Mouse (Mus musculus) limb, embryonic 11.5 days (tissue): ENCODE data around the gene Pcyt1a. TPM values are rescaled to one million over a fixed set of nuclear protein-coding genes. Genes with fewer than 3 reads are reported as not detected.

Source experiments
- ATAC-seq: fragments of 200-750 bp; cut with Nextera tagmentation; 2 replicates; pipeline ENCODE4 v1.8.0; 2017; ENCODE audit warnings: low read depth; ENCODE audit not compliant: insufficient number of reproducible peaks, low FRiP score, low TSS enrichment
- DNase-seq: peaks from one replicate; pipeline ENCODE4 v3.0.0-alpha.2; 2015; ENCODE audit warnings: low spot score
- H3K27ac ChIP-seq: fragments of 300-500 bp; sonication (generic); replicated peaks from 2 replicates; pipeline ENCODE4 v1.5.1; 2014; ENCODE audit warnings: low read depth, mild to moderate bottlenecking, low read length
- H3K27me3 ChIP-seq: fragments of 300-500 bp; sonication (generic); 2 replicates; pipeline ENCODE4 v1.6.1; 2014; ENCODE audit warnings: mild to moderate bottlenecking, low read length, mixed read lengths; ENCODE audit not compliant: control insufficient read depth, insufficient read depth
- H3K36me3 ChIP-seq: fragments of 300-500 bp; sonication (generic); 2 replicates; pipeline ENCODE4 v1.6.1; 2014; ENCODE audit warnings: mild to moderate bottlenecking, low read length, moderate library complexity, mixed read lengths; ENCODE audit not compliant: control insufficient read depth, insufficient read depth
- H3K4me1 ChIP-seq: fragments of 300-500 bp; sonication (generic); 2 replicates; pipeline ENCODE4 v1.6.1; 2014; ENCODE audit warnings: low read length, mixed read lengths; ENCODE audit not compliant: control insufficient read depth, insufficient read depth
- H3K4me2 ChIP-seq: fragments of 300-500 bp; sonication (generic); 2 replicates; pipeline ENCODE4 v1.6.1; 2014; ENCODE audit warnings: low read depth, mild to moderate bottlenecking, moderate library complexity; ENCODE audit not compliant: severe bottlenecking
- H3K4me3 ChIP-seq: fragments of 300-500 bp; sonication (generic); 2 replicates; pipeline ENCODE4 v1.5.1; 2014; ENCODE audit warnings: low read depth, low read length
- H3K9ac ChIP-seq: fragments of 300-500 bp; sonication (generic); 2 replicates; pipeline ENCODE4 v1.6.1; 2014; ENCODE audit warnings: mild to moderate bottlenecking, low read length
- H3K9me3 ChIP-seq: fragments of 300-500 bp; sonication (generic); 2 replicates; pipeline ENCODE4 v1.6.1; 2016; ENCODE audit warnings: low read length; ENCODE audit not compliant: control insufficient read depth
- WGBS: fragments of 180-500 bp; shearing (Covaris S2); extraction: QIAGEN DNeasy Blood & Tissue Kit; methylation state at CpG from one replicate; pipeline ENCODE4 v1.1.7; 2014; 5-methylcytosine and 5-hydroxymethylcytosine counted together
- polyA plus RNA-seq: library from polyadenylated mRNA; unstranded; fragments of >200 nt; fragmentation: Nextera tagmentation; extraction: Ambion mirVana; gene quantifications from 2 replicates; pipeline ENCODE4 v1.2.1, GENCODE M21; 2014

The Pcyt1a gene
- polyA plus RNA-seq, 1 experiment from 2014 or later: 37.0 TPM

- Histone ChIP-seq H3K27me3 (no peaks in the 10 kb centered on the region), H3K27ac (no peak overlapping the region), H3K9ac (no peak overlapping the region), H3K4me1 (no peaks in the 10 kb centered on the region), H3K4me2 (no peak overlapping the region), H3K9me3 (no peaks in the 10 kb centered on the region), H3K4me3 (no peak overlapping the region), H3K36me3 (no peaks in the 10 kb centered on the region)
- ATAC-seq (no peak), DNase-seq (no peak)
- WGBS: 77% methylated on average over 6 of the region's 6 CpGs
These were observed 92.0 kb downstream of the Pcyt1a start for GRCm38 (mm10) chr16:32522578-32523194.

DNA sequence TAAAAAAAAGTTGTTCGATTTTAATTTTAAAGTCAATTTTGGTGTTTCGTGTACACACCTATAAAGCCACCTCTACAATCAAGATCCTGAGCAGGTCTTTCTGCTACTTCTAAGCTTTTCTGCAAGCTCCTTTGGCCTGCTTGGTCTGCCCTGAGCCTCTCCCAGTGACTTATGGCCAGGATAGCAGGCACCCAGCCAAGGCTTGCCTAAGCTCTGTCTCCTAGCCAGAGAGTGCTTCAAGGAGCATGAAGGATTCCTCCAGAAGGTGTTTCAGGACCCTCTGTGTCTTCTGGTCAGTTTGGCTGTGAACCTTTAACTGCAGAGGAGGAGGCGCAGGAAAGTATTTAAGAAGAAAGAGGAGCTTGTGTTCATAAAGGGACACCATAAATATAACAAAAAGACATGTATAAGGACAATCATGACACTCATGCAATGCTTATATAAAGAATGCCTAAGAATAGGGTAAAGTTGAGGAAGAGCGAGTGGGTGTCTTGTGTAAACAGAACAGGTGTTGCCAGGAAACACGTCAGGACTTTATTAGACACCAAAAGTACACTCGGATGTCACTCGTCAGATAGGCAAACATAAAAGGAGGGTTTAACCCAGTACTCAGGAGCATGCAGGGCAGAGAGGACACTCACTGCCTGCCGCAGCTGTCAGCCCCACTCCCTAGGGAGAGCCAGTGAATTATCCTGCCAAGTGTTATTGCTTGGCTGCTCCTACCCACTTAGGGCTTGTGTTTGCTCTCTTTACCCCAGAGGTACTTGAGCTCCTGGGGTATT, 92.9 kb downstream of the Pcyt1a start:
- no peak overlapping the region for H3K27ac ChIP-seq
- H3K9ac ChIP-seq: no peak overlapping the region
- H3K4me3 ChIP-seq: no peak overlapping the region
- H3K27me3 ChIP-seq: no peaks in the 10 kb centered on the region
- no peaks in the 10 kb centered on the region for H3K36me3 ChIP-seq
- WGBS: 70% methylated on average over 8 of the region's 8 CpGs
- H3K9me3 ChIP-seq: no peaks in the 10 kb centered on the region
- ATAC-seq (no peak), DNase-seq (no peak)
- H3K4me1 ChIP-seq: no peaks in the 10 kb centered on the region
- H3K4me2 ChIP-seq: no peak overlapping the region

DNA sequence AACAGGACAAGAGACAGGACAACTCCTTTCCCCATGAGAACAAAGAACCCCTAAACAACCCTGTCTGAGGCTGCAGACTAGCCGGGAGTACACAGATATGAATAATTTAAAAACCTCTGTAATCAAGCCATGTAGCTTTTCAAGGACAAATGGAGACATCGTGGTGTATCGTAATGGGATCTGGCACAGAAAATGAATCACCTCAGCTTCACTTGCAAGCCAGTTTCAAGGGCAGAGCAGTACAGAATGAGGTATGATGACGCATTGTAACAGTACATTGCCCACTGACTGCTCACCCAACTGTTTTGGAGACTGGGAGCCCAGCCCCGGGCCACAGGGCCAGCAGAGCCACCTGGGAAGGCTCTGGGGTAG, 93.5 kb downstream of the Pcyt1a start:
- Histone ChIP-seq H3K27me3 (no peaks in the 10 kb centered on the region), H3K27ac (no peak overlapping the region), H3K9me3 (no peaks in the 10 kb centered on the region), H3K9ac (no peak overlapping the region), H3K4me2 (no peak overlapping the region), H3K4me1 (no peaks in the 10 kb centered on the region), H3K36me3 (no peaks in the 10 kb centered on the region), H3K4me3 (no peak overlapping the region)
- ATAC-seq (no peak), DNase-seq (no peak)
- 86% methylated on average over 5 of the region's 5 CpGs for WGBS

Other genes with a start within 250 kb of the Pcyt1a start
- gene Fbxo45, start 183.8 kb upstream of the Pcyt1a start, polyA plus RNA-seq: 21.6 and 23.3 TPM in 2 replicates
- 19.2 and 20.2 TPM in 2 replicates for gene Wdr53, start 183.7 kb upstream of the Pcyt1a start, polyA plus RNA-seq
- gene Smco1, start 159.5 kb upstream of the Pcyt1a start, polyA plus RNA-seq: not detected in 2 replicates
- gene Rnf168, start 153.5 kb upstream of the Pcyt1a start, polyA plus RNA-seq: 25.0 and 27.9 TPM in 2 replicates
- 28.0 and 30.0 TPM in 2 replicates for gene Ubxn7, start 98.7 kb upstream of the Pcyt1a start, polyA plus RNA-seq
- not detected in 2 replicates for gene Tm4sf19, start 30.4 kb upstream of the Pcyt1a start, polyA plus RNA-seq
- gene Tctex1d2, start 11.2 kb upstream of the Pcyt1a start, polyA plus RNA-seq: 32.1 and 36.1 TPM in 2 replicates
- 0.33 and 0.41 TPM in 2 replicates for gene Slc51a, start 57.0 kb downstream of the Pcyt1a start, polyA plus RNA-seq
- gene Zdhhc19, start 65.3 kb downstream of the Pcyt1a start, polyA plus RNA-seq: not detected in 2 replicates
- gene Tfrc, start 178.0 kb downstream of the Pcyt1a start, polyA plus RNA-seq: 52.5 and 53.7 TPM in 2 replicates
- gene Tnk2, start 213.0 kb downstream of the Pcyt1a start, polyA plus RNA-seq: 8.9 and 9.2 TPM in 2 replicates